Mouse (Mus musculus): Measurements from ENCODE around the gene Klhl22.
A peak's percentile ranks its signal among the peaks of the same experiment; 100 is the strongest.

DNA sequence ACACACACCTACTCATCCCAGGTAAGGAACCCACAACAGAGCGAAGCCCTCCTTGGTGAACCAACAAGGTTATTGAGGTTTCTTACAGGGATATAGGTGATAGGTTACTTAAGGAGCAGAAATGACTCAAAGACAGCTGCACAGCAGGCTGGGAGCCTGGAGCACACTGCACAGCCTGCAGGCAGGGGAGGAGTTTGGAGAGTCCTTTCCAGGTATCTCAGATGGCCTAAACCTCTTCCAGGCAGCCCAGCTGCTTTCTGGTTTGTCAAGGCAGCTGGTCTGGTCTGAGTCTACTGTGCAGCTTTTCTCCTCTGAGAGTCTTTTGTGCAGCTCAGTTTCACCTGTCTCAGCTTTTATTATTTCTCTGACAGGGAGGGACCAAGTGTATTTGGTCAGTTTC lies 1.7 kb upstream of the Klhl22 start:
- TF ChIP-seq POLR2A (IDR thresholded peaks at IDR 0.05; ENCODE audit: insufficient read length, low read depth) (no peak), USF1 (IDR thresholded peaks at IDR 0.05; ENCODE audit: low read depth) (no peak), E2F4 (IDR thresholded peaks at IDR 0.05; ENCODE audit: insufficient read depth) (no peak), SRF (IDR thresholded peaks at IDR 0.05; ENCODE audit: control insufficient read depth, insufficient read length, low read depth) (no peak), POLR2AphosphoS2 (IDR thresholded peaks at IDR 0.05; ENCODE audit: insufficient read length, low read depth) (no peak), MAX (IDR thresholded peaks at IDR 0.05; ENCODE audit: low read depth) (no peak), MYOD1 (IDR thresholded peaks at IDR 0.05; ENCODE audit: control insufficient read depth in 1 of 3, insufficient read length in 2 of 3, low read depth in 2 of 3) (peak in 2 of 3 experiments; percentile 35 to 82), REST (IDR thresholded peaks at IDR 0.05; ENCODE audit: insufficient read depth, insufficient read length) (no peak), TCF12 (IDR thresholded peaks at IDR 0.05; ENCODE audit: insufficient read depth, poor library complexity, severe bottlenecking) (peak; percentile 11), CEBPB (IDR thresholded peaks at IDR 0.05; ENCODE audit: insufficient read depth, poor library complexity, severe bottlenecking) (no peak), TCF3 (IDR thresholded peaks at IDR 0.05; ENCODE audit: insufficient read length, low read depth) (peak; percentile 16), MYOG (IDR thresholded peaks at IDR 0.05; ENCODE audit: control insufficient read depth in 1 of 3, insufficient read depth in 1 of 3, insufficient read length in 2 of 3, low read depth in 2 of 3) (peak in 2 of 3 experiments; percentile 63 to 92)
